Mouse (Mus musculus) brown adipose tissue, adult 24 weeks (tissue): ENCODE measurements around the gene Lcn4. TPM values are rescaled to one million over a fixed set of nuclear protein-coding genes. Genes with fewer than 3 reads are reported as not detected.

Experiments used
- H3K27ac ChIP-seq: fragments of 200-500 bp; replicated peaks from 2 replicates; pipeline ENCODE4 v1.5.1; 2012; ENCODE audit warnings: low read depth, mild to moderate bottlenecking, low read length
- H3K4me1 ChIP-seq: fragments of 200-500 bp; 2 replicates; pipeline ENCODE4 v1.6.1; 2012; ENCODE audit warnings: low read length, mixed read lengths; ENCODE audit not compliant: control insufficient read depth, insufficient read depth, insufficient read length
- H3K4me3 ChIP-seq: fragments of 200-500 bp; 2 replicates; pipeline ENCODE4 v1.5.1; 2012; ENCODE audit warnings: low read depth, mild to moderate bottlenecking, low read length, moderate library complexity; ENCODE audit not compliant: insufficient read depth
- polyA plus RNA-seq: library from polyadenylated mRNA; stranded (reverse); fragments of >200 nt; gene quantifications from 2 replicates; pipeline ENCODE4 v1.2.4, GENCODE M21; 2012; ENCODE audit not compliant: missing spikeins, insufficient read depth, insufficient read length

Lcn4 gene
- polyA plus RNA-seq, 1 experiment, result not detected

DNA sequence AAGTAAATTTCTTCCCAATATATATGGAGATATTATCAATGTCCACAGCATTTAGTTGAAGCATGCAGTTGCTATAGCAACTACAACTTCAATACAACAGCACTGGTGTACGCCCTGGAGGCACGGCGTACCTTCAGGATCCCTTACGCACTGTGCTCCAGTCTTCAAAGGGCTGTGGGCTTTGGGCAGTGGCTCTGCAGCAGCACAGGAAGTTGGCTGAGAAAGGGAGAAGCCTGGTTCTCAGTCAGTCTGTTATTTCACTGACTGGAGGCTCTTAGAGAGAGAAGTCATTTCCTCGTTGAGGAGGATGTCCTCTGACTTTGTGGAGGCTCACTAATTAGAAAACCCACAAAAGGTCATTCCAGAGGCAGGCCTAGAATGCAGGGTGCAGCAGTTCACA lies 48.1 kb downstream of the Lcn4 start:
- Histone ChIP-seq H3K4me3 (no peak overlapping the region), H3K4me1 (peaks cover 4% of the 10 kb centered on the region; the same call in 1 of the 2 replicates), H3K27ac (no peak overlapping the region)

- Histone ChIP-seq H3K4me1 (peaks cover 4% of the 10 kb centered on the region; the same call in 1 of the 2 replicates), H3K4me3 (no peak overlapping the region), H3K27ac (no peak overlapping the region)
Observed at GRCm38 (mm10) chr2:26621246-26621645, 49.8 kb downstream of the Lcn4 start.

GRCm38 (mm10) chr2:26617928-26618327 lies 53.2 kb downstream of the Lcn4 start:
- Histone ChIP-seq H3K4me1 (peaks cover 4% of the 10 kb centered on the region; the same call in 1 of the 2 replicates), H3K4me3 (no peak overlapping the region)

More at GRCm38 (mm10) chr2:26617928-26618327, 53.2 kb downstream of the Lcn4 start:
- H3K27ac ChIP-seq, result peak overlapping the region; percentile 64

Other genes starting within 250 kb of the Lcn4 start
- gene Sec16a, start 226.1 kb downstream of the Lcn4 start, polyA plus RNA-seq, result 21.0 and 21.6 TPM in 2 replicates
- gene Notch1, start 154.6 kb downstream of the Lcn4 start, polyA plus RNA-seq, result 5.6 and 8.9 TPM in 2 replicates
- 75.5 and 80.4 TPM in 2 replicates for gene Egfl7, start 91.3 kb downstream of the Lcn4 start, polyA plus RNA-seq
- not detected in 2 replicates for gene Gm20532, start 84.6 kb downstream of the Lcn4 start, polyA plus RNA-seq
- 2,029 and 2,407 TPM in 2 replicates for gene Agpat2, start 66.9 kb downstream of the Lcn4 start, polyA plus RNA-seq
- 24.4 and 49.4 TPM in 2 replicates for gene Fam69b, start 42.8 kb downstream of the Lcn4 start, polyA plus RNA-seq
- gene Abo, start 193.7 kb upstream of the Lcn4 start, polyA plus RNA-seq, result not detected in 2 replicates
- gene Surf6, start 231.6 kb upstream of the Lcn4 start, polyA plus RNA-seq, result 7.0 and 8.8 TPM in 2 replicates
- 9.5 and 10.0 TPM in 2 replicates for gene Med22, start 239.4 kb upstream of the Lcn4 start, polyA plus RNA-seq
- 183 and 194 TPM in 2 replicates for gene Rpl7a, start 239.5 kb upstream of the Lcn4 start, polyA plus RNA-seq
- gene Surf2, start 245.1 kb upstream of the Lcn4 start, polyA plus RNA-seq, result 25.6 and 26.8 TPM in 2 replicates
- 90.6 and 112 TPM in 2 replicates for gene Surf1, start 245.2 kb upstream of the Lcn4 start, polyA plus RNA-seq